Mouse (Mus musculus): Measurements from ENCODE around the gene Fbxo40.

Fbxo40 gene
- long read RNA-seq, experiment 1, result 0 reads
- long read RNA-seq, experiment 2, result 0 reads

GRCm38 (mm10) chr16:36989999-36990625 lies at the start of gene Fbxo40:
Fbxo40 (minus strand) TSS chr16:36990467.
- intact Hi-C loops (cut with DNase I), result no loop called here

- intact Hi-C loops (cut with DNase I), result no loop called here
Observed at GRCm38 (mm10) chr16:37034751-37035150, 44.5 kb upstream of the Fbxo40 start.

GRCm38 (mm10) chr16:37031996-37032395 lies 41.7 kb upstream of the Fbxo40 start:
- intact Hi-C loops (cut with DNase I), result no loop called here

DNA sequence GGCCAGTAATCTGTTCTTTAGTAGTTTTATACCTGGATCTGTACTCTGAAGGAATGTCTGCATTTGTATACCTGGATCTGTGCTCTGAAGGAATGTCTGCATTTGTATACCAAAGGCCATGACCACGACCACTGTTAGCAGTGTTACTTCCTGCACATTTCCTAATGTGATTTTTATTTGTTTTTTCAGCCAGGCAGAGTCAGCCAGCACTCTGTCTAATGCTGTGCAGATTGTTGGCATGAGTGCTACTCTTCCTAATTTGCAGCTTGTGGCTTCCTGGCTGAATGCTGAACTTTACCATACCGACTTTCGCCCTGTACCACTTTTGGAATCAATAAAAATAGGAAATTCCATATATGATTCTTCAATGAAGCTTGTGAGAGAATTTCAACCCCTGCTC lies 37.3 kb upstream of the Fbxo40 start:
- intact Hi-C loops (cut with DNase I), result no loop called here

DNA sequence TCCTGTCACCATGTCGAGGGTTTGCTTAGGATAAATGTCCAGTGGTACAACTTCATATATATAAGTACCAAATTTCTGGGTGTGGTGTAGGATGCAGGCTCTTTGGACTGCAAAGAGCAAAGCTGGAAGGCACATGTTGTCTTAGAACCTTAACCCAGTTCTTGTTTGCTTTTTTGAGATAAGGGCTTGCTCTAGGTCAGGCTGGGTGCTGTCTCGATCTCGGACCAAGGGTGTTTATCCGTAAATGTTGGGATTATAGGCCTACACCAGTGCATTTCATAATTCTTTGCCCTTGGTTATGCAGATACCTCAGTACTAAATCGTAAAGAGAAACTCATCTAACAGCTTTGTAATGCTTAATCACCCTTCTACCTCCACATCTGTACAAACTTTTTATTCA lies 22.1 kb upstream of the Fbxo40 start:
- intact Hi-C loops (cut with DNase I), result loop anchor here (5.0 to 10.0 kb wide), 3 partner anchors 138 to 540 kb away; partner anchors contain the start of genes Eaf2 and Golgb1

GRCm38 (mm10) chr16:37011922-37012289 lies 21.6 kb upstream of the Fbxo40 start:
- intact Hi-C loops (cut with DNase I), result loop anchor here (5.0 to 10.0 kb wide), 3 partner anchors 137 to 540 kb away; partner anchors contain the start of genes Eaf2 and Golgb1

DNA sequence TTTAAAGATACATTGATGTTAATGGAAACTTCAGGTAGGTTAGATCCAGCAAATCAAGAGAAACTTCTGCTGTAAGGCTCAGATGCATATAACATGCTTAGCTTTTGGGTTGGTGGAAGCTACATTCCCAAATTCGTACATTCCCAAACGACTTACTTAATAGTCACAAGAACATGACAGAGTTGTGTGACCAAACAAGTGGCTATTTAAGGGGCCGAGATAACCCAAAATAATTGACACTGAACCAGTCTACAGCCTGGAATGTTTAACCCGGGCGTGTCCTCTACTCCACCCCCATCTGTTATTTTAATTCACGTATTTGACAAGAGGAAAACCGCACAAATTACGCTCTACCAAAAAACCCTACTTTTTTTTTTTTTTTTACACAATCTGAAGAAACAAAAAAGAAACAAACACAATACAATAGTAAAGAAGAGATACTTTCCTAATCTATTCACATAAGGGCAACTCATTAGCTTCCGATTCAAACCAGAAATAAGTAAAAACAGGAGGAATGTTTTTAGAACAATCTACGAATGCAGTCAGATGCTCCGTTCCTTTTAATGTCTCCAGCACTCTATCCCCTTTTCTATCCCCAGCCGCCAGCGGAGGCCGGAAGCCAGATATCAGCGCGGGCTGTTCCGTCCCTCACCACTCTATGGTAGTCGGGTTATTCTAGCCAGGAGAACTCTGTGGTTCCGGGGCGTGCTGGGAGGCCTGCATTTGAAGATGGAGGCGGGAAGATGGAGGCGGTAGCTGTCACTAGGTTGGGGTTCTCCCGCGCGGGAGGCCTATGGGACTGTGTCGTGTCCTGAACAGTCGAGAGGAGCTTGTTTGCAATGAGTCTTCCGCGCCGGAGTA lies 21.0 kb upstream of the Fbxo40 start, which contains the start of gene Polq:
TSS of gene Polq (plus strand) at position 726 of the 861 bp plus-strand sequence.
- intact Hi-C loops (cut with DNase I), result loop anchor here (5.0 to 10.0 kb wide), 3 partner anchors 136 to 539 kb away; partner anchors contain the start of genes Eaf2 and Golgb1

DNA sequence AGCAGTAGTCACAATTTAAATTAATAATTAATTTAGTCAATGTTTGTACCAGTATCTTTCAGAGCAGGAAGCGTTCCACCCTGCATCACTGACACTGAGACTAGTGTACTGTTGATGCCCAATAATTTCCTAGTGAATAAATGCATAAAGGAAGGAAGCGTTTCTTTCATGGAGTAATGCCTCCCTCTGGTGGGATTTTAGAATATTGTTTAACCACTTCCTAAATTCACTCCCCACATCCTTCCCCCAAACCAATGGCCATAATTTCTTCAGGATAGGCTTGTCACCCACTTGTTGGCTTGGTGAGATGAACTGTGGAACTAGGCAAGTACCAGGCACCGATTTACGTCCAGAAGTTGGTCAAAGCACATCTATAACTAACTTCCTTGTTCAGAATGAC lies 20.1 kb upstream of the Fbxo40 start:
- intact Hi-C loops (cut with DNase I), result loop anchor here (5.0 to 10.0 kb wide), 3 partner anchors 136 to 538 kb away; partner anchors contain the start of genes Eaf2 and Golgb1

DNA sequence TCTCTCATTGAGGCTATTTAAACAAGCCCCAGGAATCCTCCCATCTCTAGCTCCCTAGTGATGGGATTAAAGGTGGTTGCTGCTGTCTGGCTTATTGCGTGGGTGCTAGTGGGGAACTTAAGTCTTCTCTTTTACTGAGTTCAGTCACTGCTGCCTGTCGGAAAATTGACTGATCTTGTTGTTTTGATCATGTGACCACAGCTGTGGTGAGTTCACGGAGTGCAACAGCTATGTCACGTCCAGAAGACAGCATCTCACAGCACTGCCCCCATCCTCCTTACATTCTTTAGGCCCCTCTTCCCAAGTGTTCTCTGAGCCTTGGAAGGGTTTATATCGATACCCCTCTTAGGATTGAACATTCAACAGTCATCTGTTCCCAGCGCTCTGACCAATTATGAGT lies 19.0 kb upstream of the Fbxo40 start:
- intact Hi-C loops (cut with DNase I), result no loop called here

GRCm38 (mm10) chr16:36999366-36999972 lies 9.2 kb upstream of the Fbxo40 start:
- intact Hi-C loops (cut with DNase I), result no loop called here

DNA sequence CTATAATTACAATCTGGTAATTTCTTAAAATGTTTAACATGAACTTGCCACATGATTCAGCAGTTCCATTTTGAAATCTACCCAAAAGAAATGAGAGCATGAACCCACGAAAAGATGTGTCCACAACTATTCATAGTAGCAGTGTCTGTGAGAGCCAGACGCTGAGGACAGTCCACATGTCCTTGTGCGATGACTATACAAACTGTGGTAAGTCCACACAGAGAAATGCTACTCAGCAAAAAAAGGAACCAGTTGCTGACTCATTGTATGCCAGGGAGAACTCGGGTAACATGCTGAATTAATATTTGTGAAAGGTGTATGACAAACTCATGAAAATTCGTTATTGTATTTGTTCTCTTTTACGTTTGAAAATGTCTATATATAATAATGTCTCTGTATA lies 7.4 kb upstream of the Fbxo40 start:
- intact Hi-C loops (cut with DNase I), result no loop called here

- intact Hi-C loops (cut with DNase I), result no loop called here
Observed at GRCm38 (mm10) chr16:36989493-36989892, 774 bp downstream of the Fbxo40 start.

- intact Hi-C loops (cut with DNase I), result no loop called here
Observed at GRCm38 (mm10) chr16:36988066-36988465, 2.2 kb downstream of the Fbxo40 start.

DNA sequence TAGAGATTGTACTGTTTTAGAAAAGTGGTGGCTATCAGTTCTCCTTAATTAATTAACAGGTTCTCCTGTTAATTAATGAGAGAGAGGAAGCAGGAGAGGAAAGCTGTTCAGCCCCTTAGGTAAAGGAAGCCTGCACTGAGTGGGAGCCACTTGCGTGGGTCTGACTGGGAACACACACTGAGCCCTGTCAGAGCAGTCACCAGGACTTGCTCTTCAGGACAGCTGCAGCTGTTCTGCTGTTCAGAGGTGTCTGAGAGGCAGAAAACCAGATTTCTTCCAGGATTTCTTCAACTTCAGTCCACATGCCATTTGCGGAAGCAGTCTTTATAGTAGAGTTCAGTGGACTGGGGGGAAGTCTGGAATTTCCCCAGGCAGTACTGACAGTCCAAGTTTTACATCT lies 2.9 kb downstream of the Fbxo40 start:
- intact Hi-C loops (cut with DNase I), result no loop called here

GRCm38 (mm10) chr16:36985636-36986042 lies 4.6 kb downstream of the Fbxo40 start:
- intact Hi-C loops (cut with DNase I), result no loop called here

DNA sequence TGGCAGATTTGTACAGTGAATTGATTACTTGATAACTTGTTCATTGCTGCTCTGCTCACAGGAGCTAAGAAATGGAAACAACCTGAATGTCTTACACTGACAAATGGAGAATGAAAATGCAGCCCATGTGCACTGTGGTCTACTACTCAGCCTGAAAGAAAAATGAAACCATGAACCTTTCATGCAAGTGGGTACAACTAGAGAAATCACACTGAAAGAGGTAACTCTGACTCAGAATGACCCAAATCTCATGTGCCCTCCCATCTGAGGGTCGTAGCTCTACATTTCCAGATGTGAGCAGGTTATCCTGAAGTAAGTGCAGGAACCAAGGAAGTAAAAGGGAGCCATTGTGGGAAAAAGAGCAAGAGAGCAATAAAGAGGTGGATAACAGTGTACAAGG lies 6.5 kb downstream of the Fbxo40 start:
- intact Hi-C loops (cut with DNase I), result no loop called here

DNA sequence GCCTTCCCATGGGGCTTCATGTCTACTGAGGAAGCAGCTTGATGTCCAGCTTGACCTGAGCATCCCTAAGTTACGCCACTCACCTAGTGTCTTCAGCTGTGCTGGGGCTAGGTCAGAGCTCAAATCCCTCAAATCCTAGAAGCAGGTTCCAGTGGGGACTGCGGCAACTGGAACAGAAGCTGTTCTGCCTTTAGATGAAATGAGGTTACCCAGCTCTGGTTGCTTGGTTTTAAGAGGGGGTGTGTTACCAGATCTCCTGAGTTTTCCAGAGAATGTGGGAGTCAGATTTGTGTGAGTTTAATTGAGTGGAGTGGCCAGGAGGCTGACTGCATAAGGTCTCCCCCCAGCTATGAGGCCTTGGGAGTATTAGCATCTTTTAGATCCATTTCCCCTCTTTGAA lies 11.1 kb downstream of the Fbxo40 start:
- intact Hi-C loops (cut with DNase I), result no loop called here

DNA sequence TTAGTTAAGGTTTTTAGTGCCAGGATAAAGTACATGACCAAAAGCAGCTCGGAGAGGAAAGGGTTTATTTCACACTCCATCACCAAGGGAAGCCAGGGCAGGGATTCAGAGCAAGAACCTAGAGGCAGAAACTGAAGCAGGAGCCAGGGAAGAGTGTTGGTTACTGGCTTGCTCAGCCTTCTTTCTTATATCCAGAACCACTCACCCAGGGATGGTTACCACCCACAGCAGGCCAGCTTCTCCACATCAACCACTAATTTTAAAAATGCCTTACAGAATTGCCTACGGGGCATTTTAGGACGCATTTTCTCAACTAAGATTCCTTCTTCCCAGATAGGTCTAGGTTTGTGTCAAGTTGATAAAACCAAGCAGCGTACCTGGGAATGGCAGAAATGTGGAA lies 26.9 kb downstream of the Fbxo40 start:
- intact Hi-C loops (cut with DNase I), result no loop called here

- intact Hi-C loops (cut with DNase I), result no loop called here
Observed at GRCm38 (mm10) chr16:36955106-36955505, 35.2 kb downstream of the Fbxo40 start.

GRCm38 (mm10) chr16:36951029-36951428 lies 39.2 kb downstream of the Fbxo40 start:
- intact Hi-C loops (cut with DNase I), result no loop called here

DNA sequence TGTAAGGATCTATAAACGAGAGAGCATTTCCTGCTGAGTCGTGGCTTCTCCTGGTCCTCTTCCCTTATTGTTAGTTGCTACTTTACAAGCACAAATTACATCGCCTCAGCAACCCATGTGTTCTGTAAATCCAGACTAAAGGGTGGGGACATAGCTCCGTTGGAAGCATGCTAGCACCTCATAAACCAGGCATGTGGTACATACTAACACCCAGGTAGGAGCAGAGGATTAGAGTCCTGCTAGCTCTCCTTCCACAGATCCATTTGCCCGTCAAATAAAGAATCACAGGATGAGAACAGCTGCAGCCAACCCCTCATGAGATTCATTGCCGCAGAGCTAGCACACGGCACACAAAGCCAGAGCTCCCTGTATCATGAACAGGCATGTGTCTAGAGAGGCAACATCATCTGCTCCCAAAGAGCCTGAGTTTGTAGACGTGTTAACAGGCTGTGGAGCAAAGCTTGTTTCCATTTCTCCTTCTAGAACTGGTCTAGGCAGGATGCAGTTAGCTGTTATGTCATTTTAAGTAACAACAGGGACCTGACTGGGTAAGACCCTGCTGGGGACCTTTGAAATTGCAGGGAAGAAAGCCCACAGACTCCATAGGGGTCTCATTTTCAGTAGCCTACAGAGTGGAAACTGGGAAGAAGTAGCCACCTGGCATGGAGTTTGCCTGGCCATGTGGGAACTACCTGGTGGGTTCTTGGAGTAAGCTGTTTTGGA lies 40.5 kb downstream of the Fbxo40 start:
- intact Hi-C loops (cut with DNase I), result no loop called here

Measured in adrenal gland (tissue).